Mouse (Mus musculus) G1E (cell line): ENCODE measurements around the gene En2.

ENCODE experiments used
- CTCF ChIP-seq: IDR thresholded peaks from 2 replicates; pipeline ENCODE4 v1.5.1; 2012; ENCODE audit warnings: low read depth, low read length, inconsistent platforms, mixed read lengths
- GATA1 ChIP-seq: IDR thresholded peaks from 2 replicates; pipeline ENCODE4 v1.6.1; 2012; ENCODE audit warnings: borderline replicate concordance, low read length, inconsistent platforms, mixed read lengths
- TAL1 ChIP-seq: conservative IDR thresholded peaks from 2 replicates; pipeline ENCODE4 v1.6.1; 2012; ENCODE audit warnings: low read depth, low read length, inconsistent platforms, mixed read lengths

DNA sequence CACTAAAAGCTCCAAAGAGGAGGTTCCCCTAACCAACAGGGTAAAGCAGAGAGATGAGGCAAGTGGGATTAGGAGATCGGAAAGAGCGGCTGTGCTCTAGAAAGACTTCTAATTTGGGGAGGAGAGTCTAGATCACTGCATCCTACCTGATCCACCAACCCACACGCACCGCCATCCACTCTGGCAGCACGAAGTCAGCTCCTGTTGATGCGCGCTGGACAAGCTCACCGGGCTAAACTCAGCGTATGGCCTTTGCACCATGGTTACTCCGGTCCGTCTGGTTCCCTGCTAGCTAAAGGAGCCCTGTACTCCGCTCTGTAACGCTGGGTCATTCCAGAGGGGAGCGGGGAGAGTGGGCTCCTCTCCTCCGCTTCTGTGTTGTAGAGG lies 6.4 kb upstream of the En2 start:
- no peak for TF ChIP-seq TAL1
- no peak for TF ChIP-seq CTCF
- no peak for TF ChIP-seq GATA1
